Mouse (Mus musculus): ENCODE measurements around the gene Slc25a28.

Slc25a28 gene

GRCm38 (mm10) chr19:43641833-43642232 is 32.8 kb downstream of the Slc25a28 start:
- DNase-seq (ENCODE audit: low spot score in 2 of 2) = no peak

GRCm38 (mm10) chr19:43630466-43631251 is 44.0 kb downstream of the Slc25a28 start:
- peak; percentile 69 to 85 for DNase-seq (ENCODE audit: low spot score in 2 of 2)

GRCm38 (mm10) chr19:43629088-43629487 is 45.6 kb downstream of the Slc25a28 start:
- no peak for DNase-seq (ENCODE audit: low spot score in 2 of 2)

- DNase-seq (ENCODE audit: low spot score in 2 of 2) = no peak
Observed at GRCm38 (mm10) chr19:43627345-43627744, 47.3 kb downstream of the Slc25a28 start.

GRCm38 (mm10) chr19:43626160-43626559 is 48.5 kb downstream of the Slc25a28 start:
- no peak for DNase-seq (ENCODE audit: low spot score in 2 of 2)

- peak; percentile 46 to 54 for DNase-seq (ENCODE audit: low spot score in 2 of 2)
Observed at GRCm38 (mm10) chr19:43623913-43624312, 50.8 kb downstream of the Slc25a28 start.

GRCm38 (mm10) chr19:43619916-43620479 is 54.7 kb downstream of the Slc25a28 start:
- no peak for DNase-seq (ENCODE audit: low spot score in 2 of 2)

- DNase-seq (ENCODE audit: low spot score in 2 of 2) = no peak
Observed at GRCm38 (mm10) chr19:43618505-43619030, 56.1 kb downstream of the Slc25a28 start.

GRCm38 (mm10) chr19:43617761-43618349 is 56.8 kb downstream of the Slc25a28 start:
- no peak for DNase-seq (ENCODE audit: low spot score in 2 of 2)

- no peak for DNase-seq (ENCODE audit: low spot score in 2 of 2)
Observed at GRCm38 (mm10) chr19:43616889-43617288, 57.8 kb downstream of the Slc25a28 start.

GRCm38 (mm10) chr19:43616415-43616861 is 58.2 kb downstream of the Slc25a28 start:
- DNase-seq (ENCODE audit: low spot score in 2 of 2) = no peak

- DNase-seq (ENCODE audit: low spot score in 2 of 2) = no peak
Observed at GRCm38 (mm10) chr19:43615571-43616414, 58.9 kb downstream of the Slc25a28 start.

GRCm38 (mm10) chr19:43615074-43615445 is 59.6 kb downstream of the Slc25a28 start:
- DNase-seq (ENCODE audit: low spot score in 2 of 2) = no peak

GRCm38 (mm10) chr19:43614341-43615073 is 60.2 kb downstream of the Slc25a28 start:
- DNase-seq (ENCODE audit: low spot score in 2 of 2) = no peak

Measured in right cerebral cortex, postnatal 10 days (tissue).